Mouse (Mus musculus) mouse trophoblast stem cell (cell line): ENCODE data around the gene Dnah8.
"Not testable (repeated sequence)": the region's sequence is repeated elsewhere in the genome, so short reads cannot be mapped to it uniquely, and the experiment has no call there.

Experiments used
- in situ Hi-C, 2 experiments: fragments of 300-500 bp; cut with MseI, MboI; formaldehyde crosslinking; loops; 2 replicates in 1 of 2; 3 replicates in 1 of 2; pipeline ENCODE4 v1.15.1; 2025

Dnah8 gene

DNA sequence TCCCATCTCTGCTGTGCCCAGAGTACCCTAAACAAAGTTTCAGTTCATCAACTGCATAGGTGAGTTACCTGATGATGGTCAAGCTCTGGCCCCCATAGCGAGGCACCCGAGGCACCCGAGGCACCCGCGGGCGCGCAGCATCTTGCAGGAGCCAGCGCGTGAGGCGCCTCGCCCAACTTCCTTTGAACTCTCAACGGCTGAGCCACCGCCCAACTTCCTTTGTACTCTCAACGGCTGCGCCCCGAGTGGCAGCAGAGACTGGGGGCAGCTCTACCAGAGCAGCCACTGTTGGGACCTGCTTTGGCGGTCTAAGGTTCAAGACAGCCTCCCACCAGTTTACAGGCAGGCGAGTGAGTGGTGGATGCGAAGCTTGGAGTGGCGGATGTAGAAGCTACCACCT is at the start of gene Dnah8:
Gene Dnah8, plus strand, starts transcription at position 223 of the 400 bp plus-strand sequence.
- in situ Hi-C loops: not testable (repeated sequence)

- in situ Hi-C loops: no loop called here
These were observed 49.4 kb upstream of the Dnah8 start for GRCm38 (mm10) chr17:30574783-30575075.

DNA sequence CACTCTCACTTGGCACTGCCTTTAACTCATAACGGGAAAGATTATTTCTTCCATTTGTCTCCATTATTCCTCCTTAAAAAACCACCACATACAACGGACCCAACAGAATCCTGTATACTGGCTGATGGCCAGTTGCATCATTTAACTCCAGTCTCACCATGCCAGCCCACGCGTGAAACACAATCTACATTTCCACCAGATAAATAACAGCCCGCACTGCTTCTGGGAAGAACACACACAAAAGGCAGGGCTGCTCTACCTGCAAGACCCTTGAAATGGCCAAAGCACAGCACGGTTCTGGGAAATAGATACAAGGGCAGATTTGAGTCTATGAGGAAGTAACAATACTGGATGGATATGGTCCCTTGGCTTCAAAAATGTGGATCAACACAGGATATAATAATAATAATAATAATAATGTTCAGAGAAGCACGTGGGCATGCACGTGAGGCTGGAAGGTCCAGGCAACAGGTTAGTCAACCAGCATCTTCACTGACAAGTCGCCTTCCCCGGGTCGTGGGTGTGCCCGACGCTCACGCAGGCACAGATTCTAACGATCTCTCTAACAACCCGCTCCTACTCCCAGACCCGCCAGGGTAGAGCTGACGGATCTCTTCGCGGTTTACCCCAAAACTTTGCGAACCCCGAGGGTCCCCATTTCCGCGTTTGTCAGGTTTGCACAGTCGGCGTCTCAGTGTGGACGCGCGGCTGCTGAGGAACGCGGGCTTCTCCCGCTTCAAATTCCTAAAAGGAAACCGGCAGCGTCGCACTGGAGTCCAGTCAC is 48.8 kb upstream of the Dnah8 start:
- in situ Hi-C loops: no loop called here

- in situ Hi-C loops: no loop called here
These were observed 48.0 kb upstream of the Dnah8 start, which contains the start of gene Btbd9 for GRCm38 (mm10) chr17:30575941-30576773. Gene Btbd9 (minus strand): TSS chr17:30576488.

- in situ Hi-C loops: no loop called here
These were observed 47.2 kb upstream of the Dnah8 start for GRCm38 (mm10) chr17:30576946-30577345.

GRCm38 (mm10) chr17:30580781-30581180 is 43.4 kb upstream of the Dnah8 start:
- in situ Hi-C loops: no loop called here

GRCm38 (mm10) chr17:30581201-30581600 is 43.0 kb upstream of the Dnah8 start:
- in situ Hi-C loops: no loop called here

- in situ Hi-C loops: no loop called here
These were observed 41.8 kb upstream of the Dnah8 start for GRCm38 (mm10) chr17:30582313-30582712.

DNA sequence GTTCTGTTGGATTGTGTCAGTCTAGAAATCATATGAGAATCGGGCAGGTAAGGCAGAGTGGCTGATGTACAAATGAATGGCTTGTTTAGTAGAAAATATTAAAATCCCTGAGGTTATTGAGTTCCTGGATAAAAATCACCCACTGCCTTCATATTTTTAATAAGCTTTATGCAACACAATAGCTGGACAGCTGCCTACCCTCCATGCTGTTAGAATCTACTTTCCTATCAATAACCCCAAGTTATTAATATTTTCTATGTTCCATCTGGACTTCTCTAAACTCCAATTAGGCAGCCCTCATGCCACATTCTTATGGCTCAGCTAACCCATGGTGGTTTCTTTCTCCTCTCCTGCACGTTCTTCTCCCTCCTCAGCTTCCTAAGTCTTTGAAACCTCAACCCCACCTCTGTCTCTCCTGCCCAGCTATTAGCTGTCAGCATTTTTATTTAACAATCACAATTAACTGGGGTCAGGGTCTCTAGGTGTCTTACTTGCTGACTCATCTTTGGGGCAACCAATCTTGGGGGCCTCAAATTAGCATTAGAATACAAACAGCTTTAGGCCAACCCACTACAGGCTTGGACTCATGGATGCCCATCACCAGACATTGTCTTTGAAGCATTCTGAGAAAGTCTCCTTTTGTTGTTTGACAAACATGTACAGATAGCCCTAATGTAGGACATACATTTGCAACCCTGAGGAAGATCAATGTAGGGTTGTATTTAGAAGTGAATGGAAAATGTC is 40.7 kb upstream of the Dnah8 start:
- in situ Hi-C loops: no loop called here

DNA sequence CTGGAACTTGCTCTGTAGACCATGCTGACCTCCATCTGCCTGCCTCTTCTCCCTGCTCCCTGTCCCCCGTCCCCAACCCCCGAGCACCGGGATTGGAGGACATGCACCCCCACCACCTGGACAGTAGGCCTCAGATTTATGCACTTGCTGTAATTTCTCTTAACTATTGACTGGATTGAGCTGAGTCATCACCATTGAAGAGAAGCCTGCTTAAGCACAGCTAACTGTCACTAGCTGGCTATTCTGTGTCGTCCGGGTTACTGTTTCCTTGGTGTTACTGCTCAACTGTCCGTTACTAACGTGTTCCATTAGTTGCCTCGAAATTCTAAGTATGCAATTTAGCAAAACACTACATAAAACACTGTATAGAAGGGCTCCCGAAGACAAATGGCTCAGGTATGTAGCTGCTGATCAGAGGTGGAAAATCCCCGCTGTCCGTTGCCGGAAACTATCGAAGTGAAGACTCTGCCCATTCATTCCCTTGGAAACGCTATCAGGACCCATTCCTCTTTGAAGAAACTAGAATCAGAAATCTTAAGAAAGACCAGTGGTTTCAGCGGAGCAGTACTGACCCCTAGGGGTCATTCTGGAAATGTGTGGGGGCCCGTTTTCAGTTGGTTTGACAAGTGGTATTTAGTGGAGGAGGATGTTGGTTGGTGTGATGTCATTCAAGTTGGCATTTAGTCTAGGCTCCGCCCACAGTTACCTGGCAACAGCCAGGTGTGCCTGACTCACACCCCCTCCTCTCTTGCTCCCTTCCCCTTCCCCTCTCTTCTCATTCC is 33.5 kb upstream of the Dnah8 start:
- in situ Hi-C loops: no loop called here

DNA sequence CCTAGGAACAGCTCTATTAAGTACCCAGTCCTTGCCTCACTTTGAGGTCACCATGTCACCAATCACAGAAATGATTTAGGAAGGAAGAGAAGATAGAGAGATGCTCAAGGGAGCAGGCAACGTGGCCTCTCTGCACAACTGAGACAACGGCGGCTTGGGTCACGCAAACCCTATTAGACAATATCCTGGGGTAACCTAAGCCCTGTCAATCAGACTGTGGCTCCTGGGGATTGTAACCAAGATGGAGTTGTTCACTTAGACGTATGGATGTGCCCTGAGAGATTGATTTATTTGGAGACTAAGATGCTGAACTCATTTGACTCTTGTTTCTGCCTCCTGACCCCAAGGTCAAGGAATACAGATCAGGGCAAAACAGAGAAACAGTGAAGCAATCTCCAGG is 29.7 kb upstream of the Dnah8 start:
- in situ Hi-C loops: no loop called here

- in situ Hi-C loops: no loop called here
These were observed 29.3 kb upstream of the Dnah8 start for GRCm38 (mm10) chr17:30594846-30595245.

- in situ Hi-C loops: no loop called here
These were observed 26.4 kb upstream of the Dnah8 start for GRCm38 (mm10) chr17:30597786-30598185.

- in situ Hi-C loops: no loop called here
These were observed 25.9 kb upstream of the Dnah8 start for GRCm38 (mm10) chr17:30598300-30598699.

- in situ Hi-C loops: no loop called here
These were observed 22.0 kb upstream of the Dnah8 start for GRCm38 (mm10) chr17:30602175-30602574.

- in situ Hi-C loops: no loop called here
These were observed 19.9 kb upstream of the Dnah8 start for GRCm38 (mm10) chr17:30604296-30604695.

GRCm38 (mm10) chr17:30605001-30605400 is 19.2 kb upstream of the Dnah8 start:
- in situ Hi-C loops: no loop called here

GRCm38 (mm10) chr17:30606206-30606605 is 17.9 kb upstream of the Dnah8 start:
- in situ Hi-C loops: no loop called here

DNA sequence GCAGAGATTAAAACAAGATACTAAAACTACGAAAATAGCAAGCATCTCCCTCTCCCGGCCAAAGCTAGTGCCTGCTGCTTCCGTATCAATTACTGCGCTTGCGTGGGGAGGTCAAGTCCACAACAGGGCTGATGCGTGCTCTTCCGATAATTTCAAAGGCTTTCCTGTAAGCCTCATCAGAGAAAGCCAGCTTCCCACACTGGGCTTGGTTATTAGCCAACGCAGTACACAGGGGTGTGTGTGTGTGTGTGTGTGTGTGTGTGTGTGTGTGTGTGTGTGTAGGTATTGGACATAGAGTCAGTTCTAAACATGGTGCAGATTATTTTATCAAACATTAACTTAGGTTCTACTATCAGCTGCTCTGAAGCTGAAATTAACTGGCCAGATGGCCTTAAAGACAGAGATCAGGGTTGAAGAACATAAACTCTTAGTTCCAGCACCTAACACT is 17.5 kb upstream of the Dnah8 start:
- in situ Hi-C loops: no loop called here

GRCm38 (mm10) chr17:30607330-30607729 is 16.8 kb upstream of the Dnah8 start:
- in situ Hi-C loops: no loop called here

DNA sequence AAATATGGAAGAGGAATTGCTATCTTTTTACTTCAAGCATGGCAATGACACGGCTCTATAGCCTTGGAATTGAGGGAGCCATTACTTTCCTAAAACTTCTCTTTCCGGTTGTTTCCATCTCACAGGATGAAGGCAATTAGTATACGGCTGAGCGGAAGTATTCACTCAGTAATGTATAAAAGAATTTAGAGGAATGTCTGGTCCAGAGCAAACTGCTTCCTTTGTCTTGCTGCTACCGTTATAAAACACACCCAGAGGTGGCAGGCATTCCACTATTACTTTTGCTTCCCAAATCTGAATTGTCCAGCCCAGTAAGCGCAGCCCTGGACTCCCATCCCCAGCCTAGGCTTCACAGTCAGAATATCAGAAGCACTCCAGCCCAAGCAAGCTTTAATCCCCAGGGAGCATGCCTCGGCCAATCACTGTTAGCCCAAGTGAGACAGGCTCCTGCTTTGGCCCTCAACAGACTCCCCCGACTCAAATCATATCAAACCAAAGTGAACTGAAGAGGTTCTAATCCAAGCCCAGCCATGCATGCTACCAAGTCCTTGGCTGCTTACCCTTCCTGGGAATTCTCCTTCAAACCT is 16.2 kb upstream of the Dnah8 start:
- in situ Hi-C loops: no loop called here
